Mouse (Mus musculus) megakaryocyte, embryonic 14.5 days (primary cell): ENCODE measurements around the gene Rbm38.

Source experiments
- FLI1 ChIP-seq: IDR thresholded peaks from 2 replicates; pipeline ENCODE4 v1.6.1; 2012; ENCODE audit warnings: low read length, inconsistent platforms, mixed read lengths
- GATA1 ChIP-seq: IDR thresholded peaks from 3 replicates; pipeline ENCODE4 v1.6.1; 2012; ENCODE audit warnings: mixed read lengths, low read length, inconsistent platforms, borderline replicate concordance

DNA sequence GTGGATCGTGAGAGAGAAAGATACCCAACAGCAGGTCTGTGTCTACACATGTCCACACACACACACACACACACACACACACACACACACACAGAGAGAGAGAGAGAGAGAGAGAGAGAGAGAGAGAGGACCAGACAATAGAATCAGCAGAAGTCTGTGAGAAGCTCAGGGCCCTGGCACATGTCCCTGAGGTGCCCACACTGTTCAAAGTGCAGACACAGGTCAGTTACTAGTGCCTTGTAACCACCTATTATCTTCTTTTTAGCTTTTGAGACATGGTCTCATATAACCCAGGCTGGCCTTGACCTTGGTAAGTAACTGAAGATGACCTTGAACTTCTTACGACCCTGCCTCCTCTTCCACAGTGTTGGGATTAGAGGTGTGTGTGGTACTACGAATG lies 28.9 kb downstream of the Rbm38 start:
- TF ChIP-seq GATA1, result no peak
- TF ChIP-seq FLI1, result no peak
